Mouse (Mus musculus) left cerebral cortex, adult 2 months (tissue): ENCODE data around the gene Tbc1d20. TPM values are rescaled to one million over a fixed set of nuclear protein-coding genes. Genes with fewer than 3 reads are reported as not detected.
"Not testable (repeated sequence)": the region's sequence is repeated elsewhere in the genome, so short reads cannot be mapped to it uniquely, and the experiment has no call there.

Source experiments
- DNase-seq, 2 experiments: peaks; one replicate each; pipeline ENCODE4 v3.0.0; 2021 to 2022; ENCODE audit warnings: low spot score in 2 of 2, mixed read lengths in 1 of 2; ENCODE audit errors: extremely low spot score in 1 of 2
- H3K27ac ChIP-seq: fragments of 200-600 bp; 2 replicates; pipeline ENCODE4 v1.8.1; 2022
- H3K4me3 ChIP-seq: fragments of 200-600 bp; 2 replicates; pipeline ENCODE4 v1.8.1; 2022
- CTCF ChIP-seq: fragments of 200-600 bp; IDR thresholded peaks from 2 replicates; pipeline ENCODE4 v1.8.1; 2022; ENCODE audit warnings: antibody characterized with exemption, mild to moderate bottlenecking, moderate library complexity
- intact Hi-C: fragments of 180-260 bp; cut with DNase I; formaldehyde crosslinking; loops from one replicate; pipeline ENCODE4 v1.15.1; 2025
- total RNA-seq, 2 experiments: library from RNA; stranded (reverse); gene quantifications; 2 replicates each; pipeline ENCODE4 v1.2.3; 2021

The Tbc1d20 gene
- total RNA-seq, 2 experiments from 2014 or later = 54.0 to 57.1 TPM

DNA sequence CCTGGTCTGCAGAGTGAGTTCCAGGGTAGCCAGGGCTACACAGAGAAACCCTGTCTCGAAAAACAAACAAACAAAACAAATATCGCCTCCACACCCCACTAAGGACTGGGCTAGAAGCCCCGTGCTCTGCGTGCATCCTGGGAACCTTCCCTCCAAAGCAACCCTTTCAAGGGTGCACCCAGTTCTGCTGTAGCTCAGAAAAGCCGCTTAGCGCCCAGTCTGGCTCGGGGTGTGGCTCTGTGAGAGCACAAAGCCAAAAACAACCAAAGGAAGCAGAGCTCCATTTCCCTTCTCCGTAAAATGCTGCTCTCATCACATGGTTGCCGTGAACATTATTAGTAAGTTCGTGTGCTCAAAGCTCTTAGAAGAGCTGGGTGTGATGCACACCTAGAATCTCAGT, 50.7 kb downstream of the Tbc1d20 start:
- no peak for TF ChIP-seq CTCF
- DNase-seq = no peak
- H3K4me3 ChIP-seq = peak overlapping the region; percentile 62
- intact Hi-C loops = no loop called here
- H3K27ac ChIP-seq = peak overlapping the region; percentile 59; the same call in 1 of the 2 replicates

GRCm38 (mm10) chr2:152344909-152345308, 51.3 kb downstream of the Tbc1d20 start:
- intact Hi-C loops = no loop called here
- TF ChIP-seq CTCF = no peak
- no peak overlapping the region for H3K27ac ChIP-seq
- DNase-seq = no peak
- no peak overlapping the region for H3K4me3 ChIP-seq

GRCm38 (mm10) chr2:152345393-152345792, 51.8 kb downstream of the Tbc1d20 start:
- Histone ChIP-seq H3K4me3 (no peak overlapping the region), H3K27ac (no peak overlapping the region)
- intact Hi-C loops = no loop called here
- no peak for DNase-seq
- TF ChIP-seq CTCF = no peak

GRCm38 (mm10) chr2:152346776-152347465, 53.3 kb downstream of the Tbc1d20 start:
- Histone ChIP-seq H3K4me3 (no peak overlapping the region), H3K27ac (no peak overlapping the region)
- TF ChIP-seq CTCF = no peak
- intact Hi-C loops = no loop called here
- no peak for DNase-seq

- no peak overlapping the region for H3K4me3 ChIP-seq
- no peak overlapping the region for H3K27ac ChIP-seq
- intact Hi-C loops = no loop called here
- no peak for TF ChIP-seq CTCF
- no peak for DNase-seq
Measured at GRCm38 (mm10) chr2:152347722-152348121, 54.1 kb downstream of the Tbc1d20 start.

GRCm38 (mm10) chr2:152349205-152349604, 55.6 kb downstream of the Tbc1d20 start:
- TF ChIP-seq CTCF = no peak
- Histone ChIP-seq H3K4me3 (no peak overlapping the region), H3K27ac (no peak overlapping the region)
- DNase-seq = no peak
- intact Hi-C loops = no loop called here

DNA sequence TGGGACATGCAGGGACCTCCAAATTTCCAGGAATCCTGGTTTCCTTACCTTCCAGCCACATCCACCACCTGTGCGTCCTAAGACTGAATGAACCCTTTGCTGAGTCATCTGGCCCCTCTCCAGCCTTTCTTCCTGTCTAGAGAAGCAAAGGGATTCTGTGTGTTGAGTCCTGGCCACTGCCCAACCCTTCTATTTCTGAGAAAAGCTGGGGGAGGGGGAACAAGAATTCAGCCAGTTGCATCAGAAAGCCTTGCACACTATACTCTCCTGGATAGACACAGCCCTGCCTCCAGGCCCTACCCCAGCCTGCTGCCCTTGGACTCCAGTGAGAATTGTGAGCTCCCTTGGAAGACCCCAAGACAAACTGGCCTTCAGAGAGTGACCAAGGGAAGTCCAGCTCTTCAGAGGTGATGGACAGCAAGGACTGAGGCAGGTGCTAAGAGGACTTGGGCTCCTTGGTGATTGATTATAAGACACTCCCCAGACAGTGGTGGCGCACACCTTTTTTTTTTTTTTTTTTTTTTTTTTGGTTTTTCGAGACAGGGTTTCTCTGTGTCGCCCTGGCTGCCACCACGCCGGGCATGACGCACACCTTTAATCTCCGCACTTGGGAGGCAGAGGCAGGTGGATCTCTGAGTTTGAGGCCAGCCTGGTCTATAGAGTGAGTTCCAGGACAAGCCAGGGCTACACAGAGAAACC, 56.4 kb downstream of the Tbc1d20 start:
- DNase-seq = peak in 1 of 2 experiments; percentile 42
- intact Hi-C loops = no loop called here
- Histone ChIP-seq H3K27ac (no peak overlapping the region), H3K4me3 (no peak overlapping the region)
- TF ChIP-seq CTCF = no peak

- no peak for DNase-seq
- no peak overlapping the region for H3K4me3 ChIP-seq
- no peak for TF ChIP-seq CTCF
- no peak overlapping the region for H3K27ac ChIP-seq
- intact Hi-C loops = no loop called here
Measured at GRCm38 (mm10) chr2:152357254-152357653, 63.6 kb downstream of the Tbc1d20 start.

DNA sequence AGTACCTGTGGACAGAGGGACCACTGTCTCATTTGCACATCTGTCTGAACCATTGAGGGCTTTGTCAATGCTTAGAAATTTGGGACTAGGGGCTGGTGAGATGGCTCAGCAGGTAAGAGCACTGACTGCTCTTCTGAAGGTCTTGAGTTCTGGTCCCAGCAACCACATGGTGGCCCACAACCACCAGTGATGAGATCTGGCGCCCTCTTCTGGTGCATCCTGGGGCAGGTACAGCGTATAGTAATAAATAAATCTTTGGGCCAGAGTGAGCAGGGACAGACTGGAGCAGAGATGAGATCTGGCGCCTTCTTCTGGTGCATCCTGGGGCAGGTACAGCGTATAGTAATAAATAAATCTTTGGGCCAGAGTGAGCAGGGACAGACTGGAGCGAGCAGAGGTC, 65.3 kb downstream of the Tbc1d20 start:
- H3K27ac ChIP-seq, intact Hi-C loops, DNase-seq, H3K4me3 ChIP-seq: not testable (repeated sequence)

GRCm38 (mm10) chr2:152359616-152360015, 66.0 kb downstream of the Tbc1d20 start:
- TF ChIP-seq CTCF = no peak
- H3K27ac ChIP-seq = no peak overlapping the region
- no peak for DNase-seq
- H3K4me3 ChIP-seq = no peak overlapping the region
- intact Hi-C loops = no loop called here

- no peak overlapping the region for H3K4me3 ChIP-seq
- no peak for DNase-seq
- H3K27ac ChIP-seq = no peak overlapping the region; the same call in 1 of the 2 replicates
- TF ChIP-seq CTCF = no peak
- intact Hi-C loops = no loop called here
Measured at GRCm38 (mm10) chr2:152360271-152360775, 66.7 kb downstream of the Tbc1d20 start.

GRCm38 (mm10) chr2:152361193-152361592, 67.6 kb downstream of the Tbc1d20 start:
- TF ChIP-seq CTCF = no peak
- DNase-seq = no peak
- no peak overlapping the region for H3K4me3 ChIP-seq
- intact Hi-C loops = no loop called here
- no peak overlapping the region for H3K27ac ChIP-seq

Other genes with a start within 250 kb of the Tbc1d20 start
- gene Scrt2, start 212.3 kb upstream of the Tbc1d20 start, total RNA-seq = 10 to 100 TPM; 18.7 to 23.9 TPM
- gene Srxn1, start 188.3 kb upstream of the Tbc1d20 start, total RNA-seq = 100 to 1,000 TPM in 1 of 2 experiments, 10 to 100 TPM in 1; 98.3 to 114 TPM
- gene Tcf15, start 150.3 kb upstream of the Tbc1d20 start, total RNA-seq = 1 to 10 TPM; 1.6 to 2.4 TPM
- 100 to 1,000 TPM in 1 of 2 experiments, 10 to 100 TPM in 1; 98.0 to 104 TPM for gene Csnk2a1, start 67.0 kb upstream of the Tbc1d20 start, total RNA-seq
- gene Rbck1, start 38.8 kb downstream of the Tbc1d20 start, total RNA-seq = 100 to 1,000 TPM; 111 to 117 TPM
- gene Trib3, start 50.2 kb downstream of the Tbc1d20 start, total RNA-seq = 1 to 10 TPM in 1 of 2 experiments, under 1 TPM in 1; 0.84 to 1.1 TPM
- 10 to 100 TPM; 74.6 to 90.8 TPM for gene Nrsn2, start 82.8 kb downstream of the Tbc1d20 start, total RNA-seq
- 10 to 100 TPM; 12.8 to 15.7 TPM for gene Sox12, start 104.2 kb downstream of the Tbc1d20 start, total RNA-seq
- gene Zcchc3, start 121.2 kb downstream of the Tbc1d20 start, total RNA-seq = 1 to 10 TPM; 8.5 to 9.9 TPM
- gene 6820408C15Rik, start 121.8 kb downstream of the Tbc1d20 start, total RNA-seq = 1 to 10 TPM; 2.4 to 3.0 TPM
- not detected for gene Defb23, start 170.8 kb downstream of the Tbc1d20 start, total RNA-seq
- gene Defb20, start 183.2 kb downstream of the Tbc1d20 start, total RNA-seq = not detected
- not detected for gene Defb22, start 196.3 kb downstream of the Tbc1d20 start, total RNA-seq
- not detected for gene Defb26, start 217.9 kb downstream of the Tbc1d20 start, total RNA-seq
- gene Defb28, start 224.4 kb downstream of the Tbc1d20 start, total RNA-seq = not detected
- not detected for gene Defb29, start 246.3 kb downstream of the Tbc1d20 start, total RNA-seq